Mouse (Mus musculus): ENCODE results near the gene Fam47e. TPM values are rescaled to one million over a fixed set of nuclear protein-coding genes. Genes with fewer than 3 reads are reported as not detected.
A peak's percentile ranks its signal among the peaks of the same experiment; 100 is the strongest.

Fam47e gene
- total and polyA plus RNA-seq, 2 experiments from 2014 or later, result 1.5 to 1.9 TPM

DNA sequence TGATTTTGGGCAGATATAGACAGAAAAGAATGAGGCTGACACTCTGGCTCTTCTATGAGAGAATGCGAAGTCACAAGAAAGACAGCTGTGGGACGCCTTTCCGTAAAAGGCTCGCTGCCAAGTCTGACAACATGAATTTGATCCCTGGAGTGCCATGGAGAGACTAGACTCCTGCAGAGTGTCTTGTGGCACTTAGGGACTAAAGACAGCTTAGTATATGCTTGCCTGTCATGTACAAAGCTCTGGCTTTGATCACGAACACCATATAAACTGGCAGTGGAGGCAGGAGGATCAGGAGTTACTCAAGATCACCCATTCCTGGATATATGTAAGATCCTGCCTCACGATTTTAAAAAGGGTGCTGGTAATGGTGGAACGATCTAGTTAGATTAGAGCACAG lies 73.0 kb downstream of the Fam47e start:
- 65% methylated on average over 7 of the region's 7 CpGs for WGBS
- Histone ChIP-seq H3K9ac (replicated peaks; ENCODE audit: low read length) (no peak overlapping the region), H3K4me1 (ENCODE audit: insufficient read depth, low read length) (no peaks in the 10 kb centered on the region), H3K4me3 (ENCODE audit: low read length) (no peak overlapping the region), H3K27me3 (ENCODE audit: insufficient read depth, low read length) (no peaks in the 10 kb centered on the region), H3K27ac (no peak overlapping the region), H3K9me3 (ENCODE audit: low read length) (no peaks in the 10 kb centered on the region), H3K36me3 (ENCODE audit: insufficient read depth, low read length) (no peaks in the 10 kb centered on the region), H3K4me2 (ENCODE audit: low read depth, low read length) (no peak overlapping the region)
- DNase-seq (ENCODE audit: low spot score), result no peak
- no peak for TF ChIP-seq CTCF (IDR thresholded peaks at IDR 0.05; ENCODE audit: low read depth)
- ATAC-seq, result no peak

DNA sequence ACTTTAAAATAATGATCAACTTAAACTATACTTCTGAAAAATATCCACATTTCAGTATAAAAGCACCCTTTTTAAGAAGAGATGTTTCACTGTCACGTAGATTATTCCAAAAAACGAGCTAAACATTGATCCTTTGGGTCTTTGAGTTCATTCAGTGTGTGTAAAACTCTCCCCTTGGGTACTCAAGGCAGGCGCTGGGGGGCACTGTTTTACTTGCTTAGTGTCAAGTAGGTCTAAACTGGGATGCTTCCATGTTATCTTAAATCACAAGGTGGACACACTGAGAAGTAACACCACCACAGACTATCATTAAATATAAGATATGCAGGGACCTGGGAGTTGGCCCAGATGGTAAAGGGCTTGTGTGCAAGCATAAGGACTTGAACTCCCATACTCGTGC lies 78.7 kb downstream of the Fam47e start:
- DNase-seq (ENCODE audit: low spot score), result no peak
- H3K9ac ChIP-seq (replicated peaks; ENCODE audit: low read length), result no peak overlapping the region
- WGBS, result 69% methylated on average over 4 of the region's 4 CpGs

DNA sequence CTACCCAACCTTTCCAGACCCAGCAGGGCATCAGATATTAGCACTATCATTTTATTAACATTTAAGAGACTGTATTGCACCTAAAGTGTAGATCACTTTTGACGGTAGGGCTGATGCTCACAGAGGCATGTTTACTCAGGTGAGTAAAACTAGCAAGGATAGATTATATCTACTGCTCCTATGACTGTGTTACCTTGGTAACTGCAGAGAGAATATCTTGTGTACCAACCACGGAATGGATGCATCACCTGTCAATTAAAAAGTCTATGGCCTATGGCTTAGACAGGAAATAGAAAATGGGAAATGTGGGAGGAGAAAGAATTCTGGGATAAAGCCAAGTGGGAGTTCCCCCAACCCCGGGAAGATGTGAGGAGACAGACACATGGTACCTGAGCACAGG lies 80.0 kb downstream of the Fam47e start:
- Histone ChIP-seq H3K27ac (no peak overlapping the region), H3K4me3 (ENCODE audit: low read length) (no peak overlapping the region), H3K27me3 (ENCODE audit: insufficient read depth, low read length) (no peaks in the 10 kb centered on the region), H3K9ac (replicated peaks; ENCODE audit: low read length) (no peak overlapping the region), H3K4me2 (ENCODE audit: low read depth, low read length) (no peak overlapping the region), H3K4me1 (ENCODE audit: insufficient read depth, low read length) (no peaks in the 10 kb centered on the region), H3K36me3 (ENCODE audit: insufficient read depth, low read length) (no peaks in the 10 kb centered on the region), H3K9me3 (ENCODE audit: low read length) (no peaks in the 10 kb centered on the region)
- peak; percentile 49; the same call in 1 of the 2 replicates for ATAC-seq
- DNase-seq (ENCODE audit: low spot score), result no peak
- TF ChIP-seq CTCF (IDR thresholded peaks at IDR 0.05; ENCODE audit: low read depth), result no peak
- WGBS, result 77% methylated on average over 3 of the region's 3 CpGs

More for the DNA sequence above, 78.7 kb downstream of the Fam47e start:
- no peaks in the 10 kb centered on the region for H3K9me3 ChIP-seq (ENCODE audit: low read length)
- H3K36me3 ChIP-seq (ENCODE audit: insufficient read depth, low read length), result no peaks in the 10 kb centered on the region
- H3K4me3 ChIP-seq (ENCODE audit: low read length), result no peak overlapping the region
- ATAC-seq, result no peak
- H3K27me3 ChIP-seq (ENCODE audit: insufficient read depth, low read length), result no peaks in the 10 kb centered on the region
- no peak overlapping the region for H3K4me2 ChIP-seq (ENCODE audit: low read depth, low read length)
- H3K4me1 ChIP-seq (ENCODE audit: insufficient read depth, low read length), result no peaks in the 10 kb centered on the region
- no peak for TF ChIP-seq CTCF (IDR thresholded peaks at IDR 0.05; ENCODE audit: low read depth)
- no peak overlapping the region for H3K27ac ChIP-seq

DNA sequence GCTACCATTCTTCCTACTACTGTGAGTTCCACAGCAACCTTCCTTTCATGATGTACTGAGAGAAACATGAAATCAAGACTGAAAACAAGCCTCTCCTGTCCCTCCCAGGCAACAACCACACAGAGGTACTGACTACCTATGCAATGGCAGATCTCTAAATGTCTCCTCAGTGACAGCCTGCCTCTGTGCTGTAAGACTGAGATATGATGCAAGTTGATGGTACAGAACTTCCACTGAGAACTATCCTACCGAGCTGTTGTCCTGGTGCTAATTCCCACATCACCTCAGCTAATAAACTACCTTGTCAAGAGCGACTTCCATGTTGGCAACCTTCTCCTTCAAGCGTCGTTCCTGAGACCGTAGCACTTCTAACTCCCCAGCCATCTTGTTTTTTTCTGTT lies 81.0 kb downstream of the Fam47e start:
- H3K9ac ChIP-seq (replicated peaks; ENCODE audit: low read length), result no peak overlapping the region
- H3K4me1 ChIP-seq (ENCODE audit: insufficient read depth, low read length), result no peaks in the 10 kb centered on the region
- no peaks in the 10 kb centered on the region for H3K36me3 ChIP-seq (ENCODE audit: insufficient read depth, low read length)
- no peak for TF ChIP-seq CTCF (IDR thresholded peaks at IDR 0.05; ENCODE audit: low read depth)
- no peak overlapping the region for H3K4me2 ChIP-seq (ENCODE audit: low read depth, low read length)
- ATAC-seq (no peak), DNase-seq (ENCODE audit: low spot score) (no peak)
- H3K9me3 ChIP-seq (ENCODE audit: low read length), result no peaks in the 10 kb centered on the region
- no peak overlapping the region for H3K4me3 ChIP-seq (ENCODE audit: low read length)
- no peaks in the 10 kb centered on the region for H3K27me3 ChIP-seq (ENCODE audit: insufficient read depth, low read length)
- H3K27ac ChIP-seq, result no peak overlapping the region
- WGBS, result 87% methylated on average over 5 of the region's 5 CpGs

DNA sequence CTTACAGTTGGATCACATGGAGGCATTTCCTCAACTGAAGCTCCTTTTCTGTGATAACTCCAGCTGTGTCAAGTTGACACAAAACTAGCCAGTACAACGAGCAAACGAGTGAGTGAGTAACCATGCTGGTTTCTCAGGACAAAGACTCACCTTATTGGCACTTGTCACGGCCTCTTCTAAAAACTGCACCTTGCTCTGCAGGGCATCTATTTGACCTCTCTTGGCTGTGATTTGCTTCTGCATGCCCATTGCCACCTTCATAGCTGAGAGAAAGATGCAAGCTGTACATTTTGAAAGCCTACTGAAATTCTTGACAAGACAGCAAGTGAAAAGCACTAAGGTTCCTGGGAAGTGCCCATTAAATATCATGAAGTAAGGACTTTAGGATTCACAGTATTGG lies 86.0 kb downstream of the Fam47e start:
- no peak for TF ChIP-seq CTCF (IDR thresholded peaks at IDR 0.05; ENCODE audit: low read depth)
- WGBS, result 82% methylated on average over 3 of the region's 3 CpGs
- Histone ChIP-seq H3K9ac (replicated peaks; ENCODE audit: low read length) (no peak overlapping the region), H3K4me3 (ENCODE audit: low read length) (no peak overlapping the region), H3K27ac (no peak overlapping the region), H3K4me1 (ENCODE audit: insufficient read depth, low read length) (no peaks in the 10 kb centered on the region), H3K9me3 (ENCODE audit: low read length) (no peaks in the 10 kb centered on the region), H3K27me3 (ENCODE audit: insufficient read depth, low read length) (no peaks in the 10 kb centered on the region), H3K36me3 (ENCODE audit: insufficient read depth, low read length) (no peaks in the 10 kb centered on the region), H3K4me2 (ENCODE audit: low read depth, low read length) (no peak overlapping the region)
- ATAC-seq (no peak), DNase-seq (ENCODE audit: low spot score) (no peak)

Other genes starting within 250 kb of the Fam47e start
- gene Sdad1, start 244.6 kb upstream of the Fam47e start, total RNA-seq (2014; rRNA removed), result 27.3 and 28.3 TPM in 2 replicates
- gene Sdad1, start 244.6 kb upstream of the Fam47e start, polyA plus RNA-seq (2015; fragmentation: Nextera tagmentation; extraction: Ambion mirVana), result 30.6 and 30.7 TPM in 2 replicates
- gene Cxcl9, start 227.0 kb upstream of the Fam47e start, total RNA-seq (2014; rRNA removed), result not detected in 2 replicates
- not detected in 2 replicates for gene Cxcl9, start 227.0 kb upstream of the Fam47e start, polyA plus RNA-seq (2015; fragmentation: Nextera tagmentation; extraction: Ambion mirVana)
- gene Art3, start 223.2 kb upstream of the Fam47e start, total RNA-seq (2014; rRNA removed), result 1.8 and 4.1 TPM in 2 replicates
- gene Art3, start 223.2 kb upstream of the Fam47e start, polyA plus RNA-seq (2015; fragmentation: Nextera tagmentation; extraction: Ambion mirVana), result 8.0 and 10.2 TPM in 2 replicates
- not detected in 2 replicates for gene Cxcl10, start 206.2 kb upstream of the Fam47e start, total RNA-seq (2014; rRNA removed)
- gene Cxcl10, start 206.2 kb upstream of the Fam47e start, polyA plus RNA-seq (2015; fragmentation: Nextera tagmentation; extraction: Ambion mirVana), result 0.54 and 0.80 TPM in 2 replicates
- gene Nup54, start 119.8 kb upstream of the Fam47e start, total RNA-seq (2014; rRNA removed), result 72.6 and 90.2 TPM in 2 replicates
- 41.3 and 42.3 TPM in 2 replicates for gene Nup54, start 119.8 kb upstream of the Fam47e start, polyA plus RNA-seq (2015; fragmentation: Nextera tagmentation; extraction: Ambion mirVana)
- 112 and 125 TPM in 2 replicates for gene Scarb2, start 48.2 kb upstream of the Fam47e start, total RNA-seq (2014; rRNA removed)
- 21.7 and 22.9 TPM in 2 replicates for gene Scarb2, start 48.2 kb upstream of the Fam47e start, polyA plus RNA-seq (2015; fragmentation: Nextera tagmentation; extraction: Ambion mirVana)
- 1.8 and 5.4 TPM in 2 replicates for gene Stbd1, start 48.0 kb downstream of the Fam47e start, total RNA-seq (2014; rRNA removed)
- gene Stbd1, start 48.0 kb downstream of the Fam47e start, polyA plus RNA-seq (2015; fragmentation: Nextera tagmentation; extraction: Ambion mirVana), result 5.6 and 6.3 TPM in 2 replicates
- gene Ccdc158, start 120.2 kb downstream of the Fam47e start, total RNA-seq (2014; rRNA removed), result 0.26 and 0.72 TPM in 2 replicates
- gene Ccdc158, start 120.2 kb downstream of the Fam47e start, polyA plus RNA-seq (2015; fragmentation: Nextera tagmentation; extraction: Ambion mirVana), result 0.23 and 0.28 TPM in 2 replicates
- 9.7 and 18.9 TPM in 2 replicates for gene Shroom3, start 128.4 kb downstream of the Fam47e start, total RNA-seq (2014; rRNA removed)
- gene Shroom3, start 128.4 kb downstream of the Fam47e start, polyA plus RNA-seq (2015; fragmentation: Nextera tagmentation; extraction: Ambion mirVana), result 1.1 and 1.2 TPM in 2 replicates

Data from hindbrain, postnatal 0 days (tissue).